Mouse (Mus musculus): ENCODE measurements around the gene Mst1r. TPM values are rescaled to one million over a fixed set of nuclear protein-coding genes. Genes with fewer than 3 reads are reported as not detected.

The Mst1r gene
- polyA plus RNA-seq, 1 experiment from 2014 or later, result 3.9 TPM

- Histone ChIP-seq H3K4me3 (ENCODE audit: low read depth, low read length) (no peak overlapping the region), H3K27me3 (replicated peaks; ENCODE audit: control insufficient read depth, insufficient read depth, low read length) (no peaks in the 10 kb centered on the region), H3K36me3 (ENCODE audit: control insufficient read depth, insufficient read depth, low read length) (0 out of 2 replicates have a peak, but pooled peaks cover 3% of the 10 kb centered on the region), H3K27ac (ENCODE audit: low read depth) (no peak overlapping the region), H3K4me1 (replicated peaks; ENCODE audit: control insufficient read depth, insufficient read depth, low read length) (peaks cover 8% of the 10 kb centered on the region; the same call in 1 of the 2 replicates), H3K4me2 (ENCODE audit: low read length) (no peak overlapping the region), H3K9ac (ENCODE audit: low read length) (no peak overlapping the region), H3K9me3 (ENCODE audit: control insufficient read depth, low read length) (no peaks in the 10 kb centered on the region)
- DNase-seq (ENCODE audit: low spot score) (no peak), ATAC-seq (replicated peaks; ENCODE audit: low FRiP score, low TSS enrichment, low read depth) (no peak)
- WGBS, result 88% methylated on average over 5 of the region's 5 CpGs
These were observed 12.8 kb downstream of the Mst1r start for GRCm38 (mm10) chr9:107919441-107919840.

- H3K9ac ChIP-seq (ENCODE audit: low read length), result no peak overlapping the region
- DNase-seq (ENCODE audit: low spot score) (peak; percentile 62), ATAC-seq (replicated peaks; ENCODE audit: low FRiP score, low TSS enrichment, low read depth) (0 out of 2 replicates have a peak, but pooled peaks have one; percentile 57)
- H3K27ac ChIP-seq (ENCODE audit: low read depth), result no peak overlapping the region
- no peaks in the 10 kb centered on the region for H3K9me3 ChIP-seq (ENCODE audit: control insufficient read depth, low read length)
- H3K36me3 ChIP-seq (ENCODE audit: control insufficient read depth, insufficient read depth, low read length), result no peaks in the 10 kb centered on the region
- H3K27me3 ChIP-seq (replicated peaks; ENCODE audit: control insufficient read depth, insufficient read depth, low read length), result no peaks in the 10 kb centered on the region
- no peak overlapping the region for H3K4me2 ChIP-seq (ENCODE audit: low read length)
- H3K4me3 ChIP-seq (ENCODE audit: low read depth, low read length), result no peak overlapping the region
- H3K4me1 ChIP-seq (replicated peaks; ENCODE audit: control insufficient read depth, insufficient read depth, low read length), result peaks cover 8% of the 10 kb centered on the region; the same call in 1 of the 2 replicates
- 30% methylated on average over 7 of the region's 7 CpGs for WGBS
These were observed 16.3 kb downstream of the Mst1r start for GRCm38 (mm10) chr9:107923021-107923420.

- H3K4me1 ChIP-seq (replicated peaks; ENCODE audit: control insufficient read depth, insufficient read depth, low read length), result peaks cover 7% of the 10 kb centered on the region; the same call in 1 of the 2 replicates
- H3K4me2 ChIP-seq (ENCODE audit: low read length), result no peak overlapping the region
- no peaks in the 10 kb centered on the region for H3K36me3 ChIP-seq (ENCODE audit: control insufficient read depth, insufficient read depth, low read length)
- WGBS, result 39% methylated on average over 6 of the region's 6 CpGs
- no peaks in the 10 kb centered on the region for H3K9me3 ChIP-seq (ENCODE audit: control insufficient read depth, low read length)
- DNase-seq (ENCODE audit: low spot score) (no peak), ATAC-seq (replicated peaks; ENCODE audit: low FRiP score, low TSS enrichment, low read depth) (no peak)
- H3K4me3 ChIP-seq (ENCODE audit: low read depth, low read length), result no peak overlapping the region
- H3K27me3 ChIP-seq (replicated peaks; ENCODE audit: control insufficient read depth, insufficient read depth, low read length), result no peaks in the 10 kb centered on the region
- H3K9ac ChIP-seq (ENCODE audit: low read length), result no peak overlapping the region
- no peak overlapping the region for H3K27ac ChIP-seq (ENCODE audit: low read depth)
These were observed 17.3 kb downstream of the Mst1r start for GRCm38 (mm10) chr9:107923956-107924355.

- H3K4me1 ChIP-seq (replicated peaks; ENCODE audit: control insufficient read depth, insufficient read depth, low read length), result peaks cover 7% of the 10 kb centered on the region; the same call in 1 of the 2 replicates
- WGBS, result 48% methylated on average over 3 of the region's 3 CpGs
- no peak overlapping the region for H3K27ac ChIP-seq (ENCODE audit: low read depth)
- no peak for DNase-seq (ENCODE audit: low spot score)
- H3K9me3 ChIP-seq (ENCODE audit: control insufficient read depth, low read length), result no peaks in the 10 kb centered on the region
- no peaks in the 10 kb centered on the region for H3K27me3 ChIP-seq (replicated peaks; ENCODE audit: control insufficient read depth, insufficient read depth, low read length)
- H3K9ac ChIP-seq (ENCODE audit: low read length), result no peak overlapping the region
- H3K4me3 ChIP-seq (ENCODE audit: low read depth, low read length), result no peak overlapping the region
- no peak overlapping the region for H3K4me2 ChIP-seq (ENCODE audit: low read length)
- no peak for ATAC-seq (replicated peaks; ENCODE audit: low FRiP score, low TSS enrichment, low read depth)
- no peaks in the 10 kb centered on the region for H3K36me3 ChIP-seq (ENCODE audit: control insufficient read depth, insufficient read depth, low read length)
These were observed 18.6 kb downstream of the Mst1r start for GRCm38 (mm10) chr9:107925251-107925650.

GRCm38 (mm10) chr9:107926920-107927420, 20.3 kb downstream of the Mst1r start:
- no peak for ATAC-seq (replicated peaks; ENCODE audit: low FRiP score, low TSS enrichment, low read depth)

GRCm38 (mm10) chr9:107927749-107928148, 21.1 kb downstream of the Mst1r start:
- no peak overlapping the region for H3K9ac ChIP-seq (ENCODE audit: low read length)
- H3K4me1 ChIP-seq (replicated peaks; ENCODE audit: control insufficient read depth, insufficient read depth, low read length), result peaks cover 10% of the 10 kb centered on the region
- H3K36me3 ChIP-seq (ENCODE audit: control insufficient read depth, insufficient read depth, low read length), result no peaks in the 10 kb centered on the region
- no peaks in the 10 kb centered on the region for H3K9me3 ChIP-seq (ENCODE audit: control insufficient read depth, low read length)
- H3K27ac ChIP-seq (ENCODE audit: low read depth), result no peak overlapping the region
- no peak overlapping the region for H3K4me3 ChIP-seq (ENCODE audit: low read depth, low read length)
- 52% methylated on average over 5 of the region's 5 CpGs for WGBS
- DNase-seq (ENCODE audit: low spot score) (no peak), ATAC-seq (replicated peaks; ENCODE audit: low FRiP score, low TSS enrichment, low read depth) (no peak)
- H3K4me2 ChIP-seq (ENCODE audit: low read length), result no peak overlapping the region
- H3K27me3 ChIP-seq (replicated peaks; ENCODE audit: control insufficient read depth, insufficient read depth, low read length), result no peaks in the 10 kb centered on the region

More at GRCm38 (mm10) chr9:107926920-107927420, 20.3 kb downstream of the Mst1r start:
- DNase-seq (ENCODE audit: low spot score), result no peak
- Histone ChIP-seq H3K36me3 (ENCODE audit: control insufficient read depth, insufficient read depth, low read length) (no peaks in the 10 kb centered on the region), H3K4me3 (ENCODE audit: low read depth, low read length) (no peak overlapping the region), H3K9ac (ENCODE audit: low read length) (no peak overlapping the region), H3K9me3 (ENCODE audit: control insufficient read depth, low read length) (no peaks in the 10 kb centered on the region), H3K4me2 (ENCODE audit: low read length) (no peak overlapping the region), H3K4me1 (replicated peaks; ENCODE audit: control insufficient read depth, insufficient read depth, low read length) (peaks cover 9% of the 10 kb centered on the region), H3K27me3 (replicated peaks; ENCODE audit: control insufficient read depth, insufficient read depth, low read length) (no peaks in the 10 kb centered on the region), H3K27ac (ENCODE audit: low read depth) (no peak overlapping the region)
- 43% methylated on average over 9 of the region's 9 CpGs for WGBS

- no peaks in the 10 kb centered on the region for H3K27me3 ChIP-seq (replicated peaks; ENCODE audit: control insufficient read depth, insufficient read depth, low read length)
- ATAC-seq (replicated peaks; ENCODE audit: low FRiP score, low TSS enrichment, low read depth), result no peak
- no peak within 1 kb of the TSS for H3K4me3 ChIP-seq (ENCODE audit: low read depth, low read length)
- H3K4me2 ChIP-seq (ENCODE audit: low read length), result no peak within 1 kb of the TSS
- 83% methylated on average over 3 of the region's 3 CpGs for WGBS
- peaks cover 10% of the 10 kb centered on the region for H3K4me1 ChIP-seq (replicated peaks; ENCODE audit: control insufficient read depth, insufficient read depth, low read length)
- H3K9ac ChIP-seq (ENCODE audit: low read length), result no peak within 1 kb of the TSS
- H3K36me3 ChIP-seq (ENCODE audit: control insufficient read depth, insufficient read depth, low read length), result no peaks in the 10 kb centered on the region
- H3K9me3 ChIP-seq (ENCODE audit: control insufficient read depth, low read length), result no peaks in the 10 kb centered on the region
- no peak within 1 kb of the TSS for H3K27ac ChIP-seq (ENCODE audit: low read depth)
- DNase-seq (ENCODE audit: low spot score), result no peak
These were observed 21.5 kb downstream of the Mst1r start, which contains the start of gene Actl11 for GRCm38 (mm10) chr9:107928169-107928568. TSS of gene Actl11 (plus strand) at chr9:107928469.

GRCm38 (mm10) chr9:107932221-107932620, 25.5 kb downstream of the Mst1r start:
- Histone ChIP-seq H3K4me2 (ENCODE audit: low read length) (no peak overlapping the region), H3K9me3 (ENCODE audit: control insufficient read depth, low read length) (no peaks in the 10 kb centered on the region), H3K9ac (ENCODE audit: low read length) (no peak overlapping the region), H3K36me3 (ENCODE audit: control insufficient read depth, insufficient read depth, low read length) (no peaks in the 10 kb centered on the region), H3K27me3 (replicated peaks; ENCODE audit: control insufficient read depth, insufficient read depth, low read length) (peaks cover 17% of the 10 kb centered on the region), H3K27ac (ENCODE audit: low read depth) (no peak overlapping the region), H3K4me3 (ENCODE audit: low read depth, low read length) (no peak overlapping the region), H3K4me1 (replicated peaks; ENCODE audit: control insufficient read depth, insufficient read depth, low read length) (peaks cover 23% of the 10 kb centered on the region)
- 60% methylated on average over 4 of the region's 4 CpGs for WGBS
- ATAC-seq (replicated peaks; ENCODE audit: low FRiP score, low TSS enrichment, low read depth) (no peak), DNase-seq (ENCODE audit: low spot score) (no peak)

GRCm38 (mm10) chr9:107934146-107934545, 27.5 kb downstream of the Mst1r start:
- peaks cover 17% of the 10 kb centered on the region for H3K27me3 ChIP-seq (replicated peaks; ENCODE audit: control insufficient read depth, insufficient read depth, low read length)
- ATAC-seq (replicated peaks; ENCODE audit: low FRiP score, low TSS enrichment, low read depth) (no peak), DNase-seq (ENCODE audit: low spot score) (no peak)
- no peaks in the 10 kb centered on the region for H3K9me3 ChIP-seq (ENCODE audit: control insufficient read depth, low read length)
- no peaks in the 10 kb centered on the region for H3K36me3 ChIP-seq (ENCODE audit: control insufficient read depth, insufficient read depth, low read length)
- WGBS, result 88% methylated on average over 11 of the region's 11 CpGs
- H3K4me1 ChIP-seq (replicated peaks; ENCODE audit: control insufficient read depth, insufficient read depth, low read length), result peaks cover 17% of the 10 kb centered on the region
- no peak overlapping the region for H3K9ac ChIP-seq (ENCODE audit: low read length)
- no peak overlapping the region for H3K4me3 ChIP-seq (ENCODE audit: low read depth, low read length)
- H3K4me2 ChIP-seq (ENCODE audit: low read length), result no peak overlapping the region
- no peak overlapping the region for H3K27ac ChIP-seq (ENCODE audit: low read depth)

Data from intestine, embryonic 14.5 days (tissue).